Mouse (Mus musculus): Measurements from ENCODE around the gene Apobec3. TPM values are rescaled to one million over a fixed set of nuclear protein-coding genes. Genes with fewer than 3 reads are reported as not detected.

Gene Apobec3
- polyA plus RNA-seq, 1 experiment from 2014 or later: 5.1 TPM

DNA sequence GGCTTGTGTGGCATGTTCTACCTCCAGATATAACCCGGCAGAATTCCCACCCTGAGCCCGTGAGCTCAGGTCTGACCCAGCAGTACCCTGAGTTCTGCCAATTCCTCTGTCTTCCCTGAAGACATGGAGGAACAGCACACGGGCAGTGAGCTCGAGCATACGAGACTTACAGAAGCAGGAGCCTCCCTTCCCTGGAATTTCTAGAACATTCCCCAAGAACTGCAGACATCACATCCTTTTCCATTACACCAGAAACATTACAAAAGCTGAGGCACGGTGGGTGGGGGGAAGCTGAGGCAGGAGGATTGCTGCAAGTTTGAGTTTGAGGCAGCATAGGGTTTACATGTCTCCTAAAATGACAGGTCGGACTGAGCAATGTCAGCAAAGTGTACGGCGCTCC lies 31.6 kb upstream of the Apobec3 start:
- TF ChIP-seq CTCF (IDR thresholded peaks at IDR 0.05; ENCODE audit: low read depth): no peak
- Histone ChIP-seq H3K4me3 (ENCODE audit: low read depth, low read length) (no peak overlapping the region), H3K27me3 (replicated peaks; ENCODE audit: control insufficient read depth, insufficient read depth, low read length) (no peaks in the 10 kb centered on the region), H3K36me3 (ENCODE audit: control insufficient read depth, insufficient read depth) (no peaks in the 10 kb centered on the region), H3K27ac (ENCODE audit: low read depth, low read length) (no peak overlapping the region), H3K9me3 (ENCODE audit: control insufficient read depth) (no peaks in the 10 kb centered on the region), H3K9ac (ENCODE audit: low read depth, low read length) (no peak overlapping the region), H3K4me2 (replicated peaks; ENCODE audit: low read depth) (no peak overlapping the region), H3K4me1 (replicated peaks; ENCODE audit: control insufficient read depth, insufficient read depth, low read length) (no peaks in the 10 kb centered on the region)
- 85% methylated on average over 9 of the region's 9 CpGs for WGBS
- ATAC-seq: no peak

DNA sequence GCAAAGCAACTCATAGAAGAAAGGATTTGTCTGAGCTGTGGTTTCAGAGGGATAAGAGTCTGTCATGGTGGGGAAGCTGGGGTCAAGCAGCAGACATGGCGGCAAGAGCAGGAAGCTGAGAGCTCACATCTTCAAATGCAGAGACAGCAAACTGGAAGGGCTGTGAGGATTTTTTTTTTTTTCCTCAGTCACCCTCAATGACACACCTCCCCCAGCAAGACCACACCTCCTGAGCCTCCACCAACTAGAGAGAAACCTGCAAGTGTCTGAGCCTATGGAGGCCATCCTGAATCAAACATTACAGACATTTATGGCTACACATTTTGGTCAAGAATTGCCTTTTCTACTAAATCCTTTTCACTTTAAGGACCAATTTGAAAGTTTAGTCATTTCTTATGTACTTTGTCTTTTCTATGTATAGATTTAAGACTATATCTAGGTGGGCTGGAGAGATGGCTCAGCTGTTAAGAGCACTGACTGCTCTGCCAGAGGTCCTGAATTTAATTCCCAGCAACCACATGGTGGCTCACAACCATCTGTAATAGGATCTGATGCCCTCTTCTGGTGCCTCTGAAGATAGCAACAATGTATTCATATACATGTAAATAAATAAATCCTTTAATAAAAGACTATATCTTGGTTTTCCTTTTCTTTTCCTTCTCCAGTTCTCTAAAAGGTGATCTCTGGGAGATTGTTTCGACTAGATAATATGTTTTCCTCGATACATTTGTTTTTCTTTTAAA lies 24.0 kb upstream of the Apobec3 start:
- H3K4me3 ChIP-seq (ENCODE audit: low read depth, low read length): no peak overlapping the region
- TF ChIP-seq CTCF (IDR thresholded peaks at IDR 0.05; ENCODE audit: low read depth): peak; percentile 27; the same call in 1 of the 2 replicates
- H3K36me3 ChIP-seq (ENCODE audit: control insufficient read depth, insufficient read depth): no peaks in the 10 kb centered on the region
- no peak overlapping the region for H3K27ac ChIP-seq (ENCODE audit: low read depth, low read length)
- 83% methylated on average over 3 of the region's 3 CpGs for WGBS
- no peaks in the 10 kb centered on the region for H3K4me1 ChIP-seq (replicated peaks; ENCODE audit: control insufficient read depth, insufficient read depth, low read length)
- H3K9me3 ChIP-seq (ENCODE audit: control insufficient read depth): 0 out of 2 replicates have a peak, but pooled peaks cover 2% of the 10 kb centered on the region
- no peak overlapping the region for H3K9ac ChIP-seq (ENCODE audit: low read depth, low read length)
- no peak for ATAC-seq
- H3K4me2 ChIP-seq (replicated peaks; ENCODE audit: low read depth): no peak overlapping the region
- H3K27me3 ChIP-seq (replicated peaks; ENCODE audit: control insufficient read depth, insufficient read depth, low read length): no peaks in the 10 kb centered on the region

DNA sequence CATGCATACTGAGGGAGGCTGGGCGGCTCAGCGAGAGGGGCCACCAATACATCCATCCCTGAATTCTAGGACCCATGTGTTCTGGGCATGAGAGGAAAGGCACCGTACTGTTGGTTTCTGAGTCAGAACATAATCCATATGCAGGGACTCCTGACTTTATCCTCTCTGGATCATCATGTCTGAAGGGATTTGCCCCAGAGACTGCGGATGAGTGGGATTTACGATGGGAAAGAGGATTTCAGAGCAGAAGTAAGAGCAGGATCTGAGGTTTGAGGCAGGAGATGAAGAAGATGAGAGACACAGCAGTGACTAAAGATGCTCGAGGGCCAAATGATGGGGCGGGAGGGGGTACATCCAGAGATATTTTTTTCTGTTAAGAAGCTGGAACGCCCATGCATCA lies 17.9 kb upstream of the Apobec3 start:
- ATAC-seq: no peak
- 89% methylated on average over 8 of the region's 8 CpGs for WGBS
- H3K9me3 ChIP-seq (ENCODE audit: control insufficient read depth): 0 out of 2 replicates have a peak, but pooled peaks cover 2% of the 10 kb centered on the region

GRCm38 (mm10) chr15:79873995-79874394 lies 17.5 kb upstream of the Apobec3 start:
- H3K27ac ChIP-seq (ENCODE audit: low read depth, low read length): no peak overlapping the region
- WGBS: 61% methylated on average over 2 of the region's 2 CpGs
- TF ChIP-seq CTCF (IDR thresholded peaks at IDR 0.05; ENCODE audit: low read depth): no peak
- H3K4me3 ChIP-seq (ENCODE audit: low read depth, low read length): no peak overlapping the region
- no peak for ATAC-seq
- H3K9ac ChIP-seq (ENCODE audit: low read depth, low read length): no peak overlapping the region
- no peaks in the 10 kb centered on the region for H3K4me1 ChIP-seq (replicated peaks; ENCODE audit: control insufficient read depth, insufficient read depth, low read length)
- no peak overlapping the region for H3K4me2 ChIP-seq (replicated peaks; ENCODE audit: low read depth)
- H3K36me3 ChIP-seq (ENCODE audit: control insufficient read depth, insufficient read depth): no peaks in the 10 kb centered on the region
- H3K9me3 ChIP-seq (ENCODE audit: control insufficient read depth): 0 out of 2 replicates have a peak, but pooled peaks cover 2% of the 10 kb centered on the region
- no peaks in the 10 kb centered on the region for H3K27me3 ChIP-seq (replicated peaks; ENCODE audit: control insufficient read depth, insufficient read depth, low read length)

More for the DNA sequence above, 17.9 kb upstream of the Apobec3 start:
- no peaks in the 10 kb centered on the region for H3K4me1 ChIP-seq (replicated peaks; ENCODE audit: control insufficient read depth, insufficient read depth, low read length)
- no peaks in the 10 kb centered on the region for H3K36me3 ChIP-seq (ENCODE audit: control insufficient read depth, insufficient read depth)
- H3K27me3 ChIP-seq (replicated peaks; ENCODE audit: control insufficient read depth, insufficient read depth, low read length): no peaks in the 10 kb centered on the region
- no peak overlapping the region for H3K9ac ChIP-seq (ENCODE audit: low read depth, low read length)
- no peak overlapping the region for H3K4me2 ChIP-seq (replicated peaks; ENCODE audit: low read depth)
- no peak overlapping the region for H3K4me3 ChIP-seq (ENCODE audit: low read depth, low read length)
- H3K27ac ChIP-seq (ENCODE audit: low read depth, low read length): no peak overlapping the region
- TF ChIP-seq CTCF (IDR thresholded peaks at IDR 0.05; ENCODE audit: low read depth): no peak

- no peak for ATAC-seq
- no peak for TF ChIP-seq CTCF (IDR thresholded peaks at IDR 0.05; ENCODE audit: low read depth)
- Histone ChIP-seq H3K4me3 (ENCODE audit: low read depth, low read length) (no peak overlapping the region), H3K36me3 (ENCODE audit: control insufficient read depth, insufficient read depth) (no peaks in the 10 kb centered on the region), H3K9me3 (ENCODE audit: control insufficient read depth) (no peaks in the 10 kb centered on the region), H3K4me2 (replicated peaks; ENCODE audit: low read depth) (no peak overlapping the region), H3K27ac (ENCODE audit: low read depth, low read length) (no peak overlapping the region), H3K4me1 (replicated peaks; ENCODE audit: control insufficient read depth, insufficient read depth, low read length) (no peaks in the 10 kb centered on the region), H3K27me3 (replicated peaks; ENCODE audit: control insufficient read depth, insufficient read depth, low read length) (no peaks in the 10 kb centered on the region; the same call in 1 of the 2 replicates), H3K9ac (ENCODE audit: low read depth, low read length) (no peak overlapping the region)
- 82% methylated on average over 18 of the region's 18 CpGs for WGBS
Measured at GRCm38 (mm10) chr15:79875261-79875995, 16.0 kb upstream of the Apobec3 start.

- no peak overlapping the region for H3K27ac ChIP-seq (ENCODE audit: low read depth, low read length)
- H3K27me3 ChIP-seq (replicated peaks; ENCODE audit: control insufficient read depth, insufficient read depth, low read length): peaks cover 4% of the 10 kb centered on the region; the same call in 1 of the 2 replicates
- H3K4me3 ChIP-seq (ENCODE audit: low read depth, low read length): no peak overlapping the region
- no peaks in the 10 kb centered on the region for H3K9me3 ChIP-seq (ENCODE audit: control insufficient read depth)
- ATAC-seq: no peak
- TF ChIP-seq CTCF (IDR thresholded peaks at IDR 0.05; ENCODE audit: low read depth): no peak
- H3K9ac ChIP-seq (ENCODE audit: low read depth, low read length): no peak overlapping the region
- H3K4me1 ChIP-seq (replicated peaks; ENCODE audit: control insufficient read depth, insufficient read depth, low read length): no peaks in the 10 kb centered on the region
- WGBS: 66% methylated on average over 6 of the region's 6 CpGs
- no peaks in the 10 kb centered on the region for H3K36me3 ChIP-seq (ENCODE audit: control insufficient read depth, insufficient read depth)
- H3K4me2 ChIP-seq (replicated peaks; ENCODE audit: low read depth): peak overlapping the region; percentile 28; the same call in 1 of the 2 replicates
Measured at GRCm38 (mm10) chr15:79878725-79879136, 12.7 kb upstream of the Apobec3 start.

Measured in intestine, postnatal 0 days (tissue).